Mouse (Mus musculus) ES-E14 (cell line): ENCODE data around the gene Rtn3. TPM values are rescaled to one million over a fixed set of nuclear protein-coding genes. Genes with fewer than 3 reads are reported as not detected.
"Not testable (repeated sequence)": the region's sequence is repeated elsewhere in the genome, so short reads cannot be mapped to it uniquely, and the experiment has no call there.

Experiments used
- DNase-seq: peaks from one replicate; pipeline ENCODE4 v3.0.0-alpha.2; 2013; ENCODE audit warnings: low read depth, low spot score
- H3K27ac ChIP-seq: 2 replicates; pipeline ENCODE4 v1.5.1; 2012; ENCODE audit warnings: low read depth, mild to moderate bottlenecking, low read length, moderate library complexity, mixed read lengths; ENCODE audit not compliant: poor library complexity, insufficient read depth, severe bottlenecking
- H3K36me3 ChIP-seq: 2 replicates; pipeline ENCODE4 v1.6.1; 2012; ENCODE audit warnings: mild to moderate bottlenecking, low read length, moderate library complexity, mixed read lengths; ENCODE audit not compliant: control insufficient read depth, poor library complexity, insufficient read depth, severe bottlenecking
- H3K4me1 ChIP-seq, 2 experiments: fragments of 150-350 bp in 1 of 2; sonication (generic) in 1 of 2; 2 replicates each; pipeline ENCODE4 v1.6.1; 2012; ENCODE audit warnings: low read length in 2 of 2, mild to moderate bottlenecking in 1 of 2, mixed read lengths in 1 of 2; ENCODE audit not compliant: control insufficient read depth in 2 of 2, insufficient read depth in 2 of 2, poor library complexity in 1 of 2
- H3K4me3 ChIP-seq, 2 experiments: fragments of 150-350 bp in 1 of 2; sonication (generic) in 1 of 2; 2 replicates each; pipeline ENCODE4 v1.5.1; 2012; ENCODE audit warnings: low read length in 2 of 2, low read depth in 1 of 2, mild to moderate bottlenecking in 1 of 2, mixed read lengths in 1 of 2; ENCODE audit not compliant: insufficient read depth in 1 of 2, poor library complexity in 1 of 2, severe bottlenecking in 1 of 2
- H3K9ac ChIP-seq: 2 replicates; pipeline ENCODE4 v1.6.1; 2012; ENCODE audit warnings: low read depth, mild to moderate bottlenecking, low read length, mixed read lengths; ENCODE audit not compliant: poor library complexity, insufficient read depth, severe bottlenecking
- H3K9me3 ChIP-seq: fragments of 150-350 bp; sonication (generic); 2 replicates; pipeline ENCODE4 v1.6.1; 2012; ENCODE audit warnings: low read depth, mild to moderate bottlenecking, low read length; ENCODE audit not compliant: control insufficient read depth, insufficient read depth
- CHD2 ChIP-seq: IDR thresholded peaks from 2 replicates; pipeline ENCODE4 v1.6.1; 2014; ENCODE audit warnings: mild to moderate bottlenecking, low read depth, low read length, inconsistent platforms
- HCFC1 ChIP-seq: IDR thresholded peaks from 2 replicates; pipeline ENCODE4 v1.6.1; 2012; ENCODE audit warnings: low read length, inconsistent platforms, borderline replicate concordance; ENCODE audit not compliant: insufficient read depth
- MAFK ChIP-seq: IDR thresholded peaks from 2 replicates; pipeline ENCODE4 v1.6.1; 2014; ENCODE audit warnings: mild to moderate bottlenecking, low read depth, low read length, inconsistent platforms; ENCODE audit not compliant: insufficient read depth
- ZC3H11A ChIP-seq: IDR thresholded peaks from 2 replicates; pipeline ENCODE4 v1.6.1; 2012; ENCODE audit warnings: low read depth, mild to moderate bottlenecking, inconsistent platforms, low read length, borderline replicate concordance
- ZNF384 ChIP-seq: IDR thresholded peaks from 2 replicates; pipeline ENCODE4 v1.6.1; 2012; ENCODE audit warnings: low read depth, low read length, inconsistent platforms
- in situ Hi-C, 2 experiments: fragments of 600-800 bp; cut with MboI; formaldehyde crosslinking; loops; one replicate each; pipeline ENCODE4 v1.15.1; 2025; ENCODE audit warnings: low sequenced_read_pairs in 2 of 2, inconsistent platforms in 1 of 2; ENCODE audit not compliant: unreplicated experiment in 2 of 2
- total RNA-seq: library from RNA; depleted of rRNA; stranded (reverse); fragments of 300-350 nt; gene quantifications from 2 replicates; pipeline ENCODE4 v1.2.3, GENCODE M21; 2012

Rtn3 gene
- total RNA-seq, 1 experiment: 70.5 TPM

DNA sequence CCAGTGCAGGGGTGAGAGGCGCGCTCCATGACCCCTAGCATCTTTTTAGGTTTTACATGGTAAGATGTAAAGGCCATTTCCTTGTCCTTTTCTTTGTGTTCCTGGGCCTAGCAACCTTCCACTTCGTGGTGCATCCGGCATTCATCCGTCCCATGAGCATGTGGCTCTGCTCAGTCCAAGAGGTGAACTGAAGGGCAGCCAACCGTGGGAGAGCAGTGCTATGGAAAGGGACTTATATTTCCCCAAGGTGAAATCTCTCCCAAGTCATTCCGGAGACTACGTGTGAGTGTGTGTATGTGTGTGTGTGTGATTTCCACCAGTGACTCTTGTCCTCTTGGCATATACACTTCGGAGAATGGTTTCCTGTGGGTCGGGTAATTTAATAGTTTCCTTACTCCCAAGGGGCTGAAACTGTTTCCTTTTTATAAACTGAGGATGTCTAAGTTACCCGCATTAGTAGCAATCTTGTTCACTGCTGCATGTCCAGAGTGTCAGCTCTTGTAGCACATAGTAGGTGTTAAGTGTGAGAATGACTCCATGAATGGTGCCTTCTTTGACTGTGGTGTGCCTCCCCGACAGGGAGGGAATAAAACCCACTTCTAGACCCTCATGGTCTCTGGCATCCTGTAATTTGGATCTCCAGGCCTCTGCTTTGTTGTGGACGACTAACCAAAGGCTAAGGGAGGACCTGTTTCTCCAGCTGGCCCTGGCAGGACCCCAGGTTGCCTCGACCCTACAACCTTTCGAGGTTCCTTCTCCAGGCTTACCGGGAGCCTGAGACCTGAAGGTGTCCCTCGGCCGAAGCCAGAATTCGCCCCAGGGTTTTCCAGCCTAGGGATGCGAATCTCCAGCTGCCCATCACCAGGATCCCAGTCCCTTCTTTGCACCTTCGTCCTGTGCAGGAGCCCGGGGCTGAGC lies 66.9 kb downstream of the Rtn3 start:
- H3K27ac ChIP-seq: no peak overlapping the region
- TF ChIP-seq CHD2: no peak
- no peak for TF ChIP-seq ZC3H11A
- no peak for TF ChIP-seq MAFK
- no peak for TF ChIP-seq ZNF384
- no peak for TF ChIP-seq HCFC1
- H3K4me3 ChIP-seq: peak overlapping the region; percentile 82 to 96
- in situ Hi-C loops: no loop called here
- peaks cover 0 to 16% of the 10 kb centered on the region in 2 experiments; a peak in 2 of 4 replicates for H3K4me1 ChIP-seq
- H3K9ac ChIP-seq: peak overlapping the region; percentile 86
- DNase-seq: no peak
- peaks cover 6% of the 10 kb centered on the region for H3K36me3 ChIP-seq
- H3K9me3 ChIP-seq: no peaks in the 10 kb centered on the region

DNA sequence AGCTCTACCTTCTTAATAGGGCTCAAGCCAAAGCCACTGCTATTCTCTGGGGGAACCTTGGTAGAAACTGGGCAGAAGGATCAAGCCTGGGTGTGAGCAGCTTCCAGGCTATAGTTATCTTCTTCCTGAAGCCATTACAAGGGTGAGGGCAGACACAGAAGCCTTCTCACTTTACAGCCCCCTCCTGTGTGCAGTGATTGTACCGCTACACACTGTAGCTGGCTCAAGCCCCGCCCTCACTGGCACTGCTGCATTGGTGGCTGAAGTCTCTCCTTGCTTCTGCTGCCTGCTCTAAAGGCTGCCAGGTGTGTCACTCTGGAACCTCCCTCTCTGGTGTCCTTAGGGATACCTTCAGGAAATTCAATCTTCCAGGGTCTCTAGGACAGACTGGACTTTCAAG lies 70.7 kb downstream of the Rtn3 start:
- no peak overlapping the region for H3K9ac ChIP-seq
- no peak overlapping the region for H3K27ac ChIP-seq
- in situ Hi-C loops: no loop called here
- H3K4me3 ChIP-seq: no peak overlapping the region
- no peak for DNase-seq
- TF ChIP-seq HCFC1 (no peak), ZNF384 (no peak), ZC3H11A (no peak), MAFK (no peak), CHD2 (no peak)
- H3K9me3 ChIP-seq: no peaks in the 10 kb centered on the region
- no peaks in the 10 kb centered on the region for H3K36me3 ChIP-seq
- peaks cover 0 to 6% of the 10 kb centered on the region in 2 experiments; a peak in 1 of 4 replicates for H3K4me1 ChIP-seq

DNA sequence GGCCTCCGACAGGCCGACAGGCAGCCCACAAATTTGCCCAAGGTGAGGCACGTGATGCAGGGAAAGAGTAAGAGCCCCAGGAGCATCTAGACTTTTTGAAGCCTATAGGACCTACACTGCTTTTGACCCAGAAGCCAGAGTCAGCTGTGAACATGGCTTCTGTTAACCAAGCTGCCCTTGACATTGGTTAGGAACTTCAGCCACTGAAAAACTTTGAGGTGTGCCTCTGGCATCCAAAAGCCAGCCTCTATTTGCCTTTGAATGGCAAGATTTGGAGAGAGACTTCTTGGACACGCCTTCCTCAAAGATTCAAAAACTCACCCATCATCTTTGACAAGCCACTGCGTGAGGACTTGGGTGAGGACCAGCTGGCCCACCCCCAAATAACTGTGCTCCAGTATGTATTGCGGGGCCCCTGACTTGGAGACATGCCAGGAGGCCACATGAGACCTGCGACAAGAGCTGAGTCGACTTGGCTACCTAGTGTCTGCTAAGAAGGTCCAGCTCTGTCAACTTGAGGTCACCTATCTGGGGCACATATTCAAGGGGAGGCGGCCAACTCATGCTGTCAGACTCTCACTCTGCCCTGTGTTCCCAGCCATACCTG lies 78.4 kb downstream of the Rtn3 start:
- no peak overlapping the region for H3K4me3 ChIP-seq
- in situ Hi-C loops: no loop called here
- H3K9ac ChIP-seq: no peak overlapping the region
- H3K9me3 ChIP-seq: no peaks in the 10 kb centered on the region
- no peak overlapping the region for H3K27ac ChIP-seq
- no peak for DNase-seq
- no peaks in the 10 kb centered on the region for H3K36me3 ChIP-seq
- H3K4me1 ChIP-seq: peaks cover 5 to 7% of the 10 kb centered on the region in 2 experiments; a peak in 2 of 4 replicates
- TF ChIP-seq MAFK: no peak
- TF ChIP-seq CHD2: no peak
- no peak for TF ChIP-seq ZNF384
- TF ChIP-seq ZC3H11A: no peak
- no peak for TF ChIP-seq HCFC1

DNA sequence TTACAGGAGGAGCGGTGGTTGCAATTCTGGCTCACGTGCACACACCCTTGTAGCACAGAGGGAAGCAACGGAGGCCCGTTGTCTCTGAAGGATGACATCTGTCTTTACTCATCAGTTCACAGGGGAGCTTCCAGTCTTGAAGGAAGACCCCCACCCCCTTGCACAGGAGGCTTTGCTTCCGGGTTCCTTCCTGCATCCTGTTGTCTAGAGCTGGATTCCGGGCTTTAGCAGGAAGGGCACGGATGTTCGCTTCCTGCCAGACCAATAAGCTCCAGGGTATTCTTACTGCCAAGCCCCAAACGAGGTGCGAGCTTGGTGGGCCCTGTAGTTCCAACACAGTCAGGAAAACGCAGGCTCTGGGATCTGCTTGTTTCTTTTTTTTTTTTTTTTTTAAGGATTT lies 82.4 kb downstream of the Rtn3 start:
- Histone ChIP-seq H3K9ac (no peak overlapping the region), H3K4me1 (peaks cover 7 to 9% of the 10 kb centered on the region in 2 experiments; a peak in 3 of 4 replicates), H3K9me3 (no peaks in the 10 kb centered on the region), H3K4me3 (no peak overlapping the region), H3K27ac (no peak overlapping the region), H3K36me3 (no peaks in the 10 kb centered on the region)
- DNase-seq: no peak
- in situ Hi-C loops: no loop called here
- TF ChIP-seq MAFK: no peak
- TF ChIP-seq ZC3H11A: no peak
- no peak for TF ChIP-seq CHD2
- no peak for TF ChIP-seq ZNF384
- TF ChIP-seq HCFC1: no peak

- H3K4me1 ChIP-seq, H3K9me3 ChIP-seq, H3K9ac ChIP-seq, DNase-seq, in situ Hi-C loops, H3K27ac ChIP-seq, H3K4me3 ChIP-seq, H3K36me3 ChIP-seq: not testable (repeated sequence)
Measured at GRCm38 (mm10) chr19:7398898-7399297, 84.2 kb downstream of the Rtn3 start.
